Mouse (Mus musculus): Measurements from ENCODE around the gene Fam184b. TPM values are rescaled to one million over a fixed set of nuclear protein-coding genes. Genes with fewer than 3 reads are reported as not detected.
"Not testable (repeated sequence)": the region's sequence is repeated elsewhere in the genome, so short reads cannot be mapped to it uniquely, and the experiment has no call there.

Fam184b gene
- 10 to 100 TPM in 1 of 2 experiments, 1 to 10 TPM in 1; 6.9 to 10.4 TPM for total RNA-seq (2021)

- peak; percentile 83 to 84 for DNase-seq (ENCODE audit: low spot score in 2 of 2)
- intact Hi-C loops (cut with DNase I): loop anchor here (2.0 kb wide), 1 partner anchor 48 kb away; no protein-coding TSS in a partner anchor
Measured at GRCm38 (mm10) chr5:45638806-45639714, at the start of gene Fam184b. TSS of gene Fam184b (minus strand) at chr5:45639614.

- DNase-seq (ENCODE audit: low spot score in 2 of 2): no peak
Measured at GRCm38 (mm10) chr5:45689152-45689551, 49.7 kb upstream of the Fam184b start.

GRCm38 (mm10) chr5:45686223-45686622 is 46.8 kb upstream of the Fam184b start:
- DNase-seq (ENCODE audit: low spot score in 2 of 2): no peak
- intact Hi-C loops (cut with DNase I): no loop called here

More at GRCm38 (mm10) chr5:45689152-45689551, 49.7 kb upstream of the Fam184b start:
- intact Hi-C loops (cut with DNase I): no loop called here

- no peak for DNase-seq (ENCODE audit: low spot score in 2 of 2)
- intact Hi-C loops (cut with DNase I): no loop called here
Measured at GRCm38 (mm10) chr5:45685243-45685642, 45.8 kb upstream of the Fam184b start.

GRCm38 (mm10) chr5:45683388-45683787 is 44.0 kb upstream of the Fam184b start:
- intact Hi-C loops (cut with DNase I): no loop called here
- no peak for DNase-seq (ENCODE audit: low spot score in 2 of 2)

- intact Hi-C loops (cut with DNase I): loop anchor here (10.0 kb wide), 1 partner anchor 665 kb away; no protein-coding TSS in a partner anchor
- DNase-seq (ENCODE audit: low spot score in 2 of 2): no peak
Measured at GRCm38 (mm10) chr5:45679955-45680354, 40.5 kb upstream of the Fam184b start.

GRCm38 (mm10) chr5:45677639-45678038 is 38.2 kb upstream of the Fam184b start:
- DNase-seq (ENCODE audit: low spot score in 2 of 2): no peak
- intact Hi-C loops (cut with DNase I): loop anchor here (10.0 kb wide), 1 partner anchor 667 kb away; no protein-coding TSS in a partner anchor

- DNase-seq (ENCODE audit: low spot score in 2 of 2): no peak
- intact Hi-C loops (cut with DNase I): loop anchor here (10.0 kb wide), 1 partner anchor 670 kb away; no protein-coding TSS in a partner anchor
Measured at GRCm38 (mm10) chr5:45675032-45675431, 35.6 kb upstream of the Fam184b start.

- intact Hi-C loops (cut with DNase I): loop anchor here (10.0 kb wide), 1 partner anchor 674 kb away; no protein-coding TSS in a partner anchor
- DNase-seq (ENCODE audit: low spot score in 2 of 2): no peak
Measured at GRCm38 (mm10) chr5:45670894-45671494, 31.6 kb upstream of the Fam184b start.

- intact Hi-C loops (cut with DNase I): loop anchor here (10.0 kb wide), 1 partner anchor 675 kb away; no protein-coding TSS in a partner anchor
- no peak for DNase-seq (ENCODE audit: low spot score in 2 of 2)
Measured at GRCm38 (mm10) chr5:45670280-45670670, 30.9 kb upstream of the Fam184b start.

GRCm38 (mm10) chr5:45669598-45670279 is 30.3 kb upstream of the Fam184b start, which contains the start of gene Ncapg:
TSS of gene Ncapg (plus strand) at chr5:45669919.
- intact Hi-C loops (cut with DNase I): loop anchor here (2.0 to 10.0 kb wide), 2 partner anchors 135 to 675 kb away; no protein-coding TSS in a partner anchor
- peak; percentile 97 to 98 for DNase-seq (ENCODE audit: low spot score in 2 of 2)

GRCm38 (mm10) chr5:45669234-45669597 is 29.8 kb upstream of the Fam184b start:
- no peak for DNase-seq (ENCODE audit: low spot score in 2 of 2)

GRCm38 (mm10) chr5:45668831-45669230 is 29.4 kb upstream of the Fam184b start:
- intact Hi-C loops (cut with DNase I): loop anchor here (1.0 to 2.0 kb wide), 2 partner anchors 134 to 195 kb away; no protein-coding TSS in a partner anchor
- peak; percentile 4 to 5 for DNase-seq (ENCODE audit: low spot score in 2 of 2)

More at GRCm38 (mm10) chr5:45669234-45669597, 29.8 kb upstream of the Fam184b start:
- intact Hi-C loops (cut with DNase I): loop anchor here (2.0 kb wide), 1 partner anchor 134 kb away; no protein-coding TSS in a partner anchor

GRCm38 (mm10) chr5:45668324-45668723 is 28.9 kb upstream of the Fam184b start:
- intact Hi-C loops (cut with DNase I): loop anchor here (1.0 to 2.0 kb wide), 2 partner anchors 134 to 194 kb away; no protein-coding TSS in a partner anchor
- DNase-seq (ENCODE audit: low spot score in 2 of 2): no peak

GRCm38 (mm10) chr5:45658406-45658805 is 19.0 kb upstream of the Fam184b start:
- DNase-seq (ENCODE audit: low spot score in 2 of 2); intact Hi-C loops (cut with DNase I): not testable (repeated sequence)

- no peak for DNase-seq (ENCODE audit: low spot score in 2 of 2)
- intact Hi-C loops (cut with DNase I): no loop called here
Measured at GRCm38 (mm10) chr5:45651026-45651703, 11.8 kb upstream of the Fam184b start.

- peak in 1 of 2 experiments; percentile 20 for DNase-seq (ENCODE audit: low spot score in 2 of 2)
Measured at GRCm38 (mm10) chr5:45639715-45640092, 290 bp upstream of the Fam184b start.

GRCm38 (mm10) chr5:45638378-45638777 is 1.0 kb downstream of the Fam184b start:
- intact Hi-C loops (cut with DNase I): loop anchor here (2.0 kb wide), 1 partner anchor 48 kb away; no protein-coding TSS in a partner anchor
- DNase-seq (ENCODE audit: low spot score in 2 of 2): no peak

More at GRCm38 (mm10) chr5:45639715-45640092, 290 bp upstream of the Fam184b start:
- intact Hi-C loops (cut with DNase I): loop anchor here (2.0 kb wide), 1 partner anchor 49 kb away; no protein-coding TSS in a partner anchor

GRCm38 (mm10) chr5:45629470-45629869 is 9.9 kb downstream of the Fam184b start:
- no peak for DNase-seq (ENCODE audit: low spot score in 2 of 2)
- intact Hi-C loops (cut with DNase I): no loop called here

Measured in left cerebral cortex, postnatal 36 days (tissue).